Mouse (Mus musculus) liver, embryonic 14.5 days (tissue): ENCODE results near the gene Dusp8.

ENCODE experiments used
- CTCF ChIP-seq: IDR thresholded peaks from 2 replicates; pipeline ENCODE4 v1.5.1; 2016; ENCODE audit warnings: antibody characterized with exemption, low read depth, control low read depth
- EP300 ChIP-seq: IDR thresholded peaks from 2 replicates; pipeline ENCODE4 v1.6.1; 2016; ENCODE audit warnings: antibody characterized with exemption, low read depth

DNA sequence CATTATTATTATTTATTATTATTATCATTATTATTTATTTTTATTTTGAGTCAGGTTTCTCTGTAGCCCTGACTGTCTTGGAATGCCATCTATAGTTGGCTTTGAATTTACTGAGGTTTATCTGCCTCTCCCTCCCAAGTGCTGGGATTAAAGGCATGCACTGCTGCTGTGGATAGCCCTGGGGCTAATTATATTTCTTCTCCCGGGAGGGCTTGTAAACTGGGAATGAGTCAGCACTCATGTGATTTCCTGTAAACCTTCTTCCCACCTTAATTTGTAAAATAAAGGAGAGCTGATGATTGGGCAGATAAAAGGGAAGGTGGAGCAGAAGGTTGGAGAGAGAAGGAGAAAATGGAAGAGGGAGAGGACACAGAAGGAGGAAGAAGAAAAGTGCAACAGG lies 45.1 kb upstream of the Dusp8 start:
- no peak for TF ChIP-seq CTCF
- no peak for TF ChIP-seq EP300
